Mouse (Mus musculus) gastrocnemius, adult 2 months (tissue): Measurements from ENCODE around the gene Muc16. TPM values are rescaled to one million over a fixed set of nuclear protein-coding genes. Genes with fewer than 3 reads are reported as not detected.

Source experiments
- DNase-seq: peaks from one replicate; pipeline ENCODE4 v3.0.0; 2022
- H3K27ac ChIP-seq: fragments of 200-600 bp; 2 replicates; pipeline ENCODE4 v1.8.1; 2022; ENCODE audit warnings: mild to moderate bottlenecking
- H3K4me3 ChIP-seq: fragments of 200-600 bp; 2 replicates; pipeline ENCODE4 v1.8.1; 2022; ENCODE audit warnings: mild to moderate bottlenecking, moderate library complexity
- CTCF ChIP-seq: fragments of 200-600 bp; IDR thresholded peaks from 2 replicates; pipeline ENCODE4 v1.8.1; 2022; ENCODE audit warnings: antibody characterized with exemption, mild to moderate bottlenecking, moderate library complexity
- intact Hi-C: fragments of 180-260 bp; cut with DNase I; formaldehyde crosslinking; loops from one replicate; pipeline ENCODE4 v1.15.1; 2025
- long read RNA-seq, 2 experiments: library from polyadenylated mRNA; stranded (forward); transcript quantifications; one replicate each; pipeline ENCODE4 v2.0.0; 2021
- microRNA-seq: library from miRNA; unstranded; fragments of <30 nt; microRNA quantifications from one replicate; pipeline ENCODE4 v1.2.0, GENCODE M21; 2021
- total RNA-seq, 2 experiments: library from RNA; stranded (reverse); gene quantifications; 2 replicates each; pipeline ENCODE4 v1.2.3; 2021

Muc16 gene
- not detected for total RNA-seq
- long read RNA-seq, experiment 1 = 0 reads
- long read RNA-seq, experiment 2 = 0 reads

GRCm38 (mm10) chr9:18674480-18675154 is at the start of gene Muc16:
TSS of gene Muc16 (minus strand) at chr9:18674530.
- no peak within 1 kb of the TSS for H3K4me3 ChIP-seq

GRCm38 (mm10) chr9:18722712-18723099 is 48.4 kb upstream of the Muc16 start:
- no peak for DNase-seq
- intact Hi-C loops = no loop called here
- H3K4me3 ChIP-seq = no peak overlapping the region
- no peak overlapping the region for H3K27ac ChIP-seq
- no peak for TF ChIP-seq CTCF

More at GRCm38 (mm10) chr9:18674480-18675154, at the start of gene Muc16:
- H3K27ac ChIP-seq = no peak within 1 kb of the TSS
- DNase-seq = no peak
- no peak for TF ChIP-seq CTCF
- intact Hi-C loops = no loop called here

GRCm38 (mm10) chr9:18721931-18722711 is 47.8 kb upstream of the Muc16 start:
- TF ChIP-seq CTCF = no peak

GRCm38 (mm10) chr9:18721011-18721410 is 46.7 kb upstream of the Muc16 start:
- no peak for DNase-seq
- no peak for TF ChIP-seq CTCF
- intact Hi-C loops = no loop called here
- no peak overlapping the region for H3K4me3 ChIP-seq
- no peak overlapping the region for H3K27ac ChIP-seq

More at GRCm38 (mm10) chr9:18721931-18722711, 47.8 kb upstream of the Muc16 start:
- intact Hi-C loops = no loop called here
- Histone ChIP-seq H3K4me3 (no peak overlapping the region), H3K27ac (no peak overlapping the region)
- DNase-seq = no peak

- DNase-seq = no peak
- Histone ChIP-seq H3K27ac (no peak overlapping the region), H3K4me3 (no peak overlapping the region)
- intact Hi-C loops = no loop called here
- TF ChIP-seq CTCF = no peak
Measured at GRCm38 (mm10) chr9:18705628-18706027, 31.3 kb upstream of the Muc16 start.

- intact Hi-C loops = no loop called here
- no peak overlapping the region for H3K27ac ChIP-seq
- H3K4me3 ChIP-seq = no peak overlapping the region
- DNase-seq = no peak
- no peak for TF ChIP-seq CTCF
Measured at GRCm38 (mm10) chr9:18598366-18598765, 76.0 kb downstream of the Muc16 start.

GRCm38 (mm10) chr9:18508098-18508497 is 166.2 kb downstream of the Muc16 start:
- no peak overlapping the region for H3K27ac ChIP-seq
- DNase-seq = no peak
- intact Hi-C loops = no loop called here
- no peak overlapping the region for H3K4me3 ChIP-seq
- TF ChIP-seq CTCF = no peak

- no peak within 1 kb of the TSS for H3K4me3 ChIP-seq
- no peak for TF ChIP-seq CTCF
- no peak for DNase-seq
- intact Hi-C loops = no loop called here
- H3K27ac ChIP-seq = no peak within 1 kb of the TSS
Measured at GRCm38 (mm10) chr9:18478168-18478567, 196.2 kb downstream of the Muc16 start, which contains the start of the genes Zfp558 and Mbd3l1. TSS of gene Zfp558 (minus strand) at chr9:18478268. TSS of gene Mbd3l1 (plus strand) at chr9:18478359.

GRCm38 (mm10) chr9:18473324-18474128 is 200.8 kb downstream of the Muc16 start:
- Histone ChIP-seq H3K4me3 (peak overlapping the region; percentile 77), H3K27ac (peak overlapping the region; percentile 86)
- intact Hi-C loops = loop anchor here (2.0 kb wide), 1 partner anchor 181 kb away; the partner anchor contains the start of gene Chordc1
- DNase-seq = peak; percentile 77
- no peak; the same call in 1 of the 2 replicates for TF ChIP-seq CTCF

- Histone ChIP-seq H3K27ac (no peak overlapping the region), H3K4me3 (no peak overlapping the region)
- intact Hi-C loops = no loop called here
- TF ChIP-seq CTCF = no peak
- DNase-seq = no peak
Measured at GRCm38 (mm10) chr9:18468005-18468404, 206.3 kb downstream of the Muc16 start.

- intact Hi-C loops = no loop called here
- TF ChIP-seq CTCF = no peak
- no peak overlapping the region for H3K4me3 ChIP-seq
- DNase-seq = no peak
- H3K27ac ChIP-seq = no peak overlapping the region
Measured at GRCm38 (mm10) chr9:18467350-18467749, 207.0 kb downstream of the Muc16 start.

GRCm38 (mm10) chr9:18456520-18456919 is 217.8 kb downstream of the Muc16 start:
- H3K4me3 ChIP-seq = no peak overlapping the region
- no peak for TF ChIP-seq CTCF
- no peak overlapping the region for H3K27ac ChIP-seq
- intact Hi-C loops = no loop called here
- DNase-seq = no peak

Small RNA genes within 50 kb of the gene (microRNA-seq; reads per million reads assigned to microRNA genes)
- gene Gm22854 = not detected

Other genes starting within 250 kb of the Muc16 start
- gene Mbd3l2, start 243.9 kb downstream of the Muc16 start, total RNA-seq = not detected
- gene Zfp558, start 196.3 kb downstream of the Muc16 start, total RNA-seq = under 1 TPM; 0.61 to 0.81 TPM
- gene Mbd3l1, start 196.2 kb downstream of the Muc16 start, total RNA-seq = not detected
- gene Olfr24, start 89.5 kb upstream of the Muc16 start, total RNA-seq = not detected
- gene Olfr828, start 145.0 kb upstream of the Muc16 start, total RNA-seq = not detected
- gene Olfr829, start 180.4 kb upstream of the Muc16 start, total RNA-seq = not detected
- gene Olfr830, start 200.2 kb upstream of the Muc16 start, total RNA-seq = not detected